25 mouse cellular contexts compared by ENCODE assay signal in the genomic region with DNA sequence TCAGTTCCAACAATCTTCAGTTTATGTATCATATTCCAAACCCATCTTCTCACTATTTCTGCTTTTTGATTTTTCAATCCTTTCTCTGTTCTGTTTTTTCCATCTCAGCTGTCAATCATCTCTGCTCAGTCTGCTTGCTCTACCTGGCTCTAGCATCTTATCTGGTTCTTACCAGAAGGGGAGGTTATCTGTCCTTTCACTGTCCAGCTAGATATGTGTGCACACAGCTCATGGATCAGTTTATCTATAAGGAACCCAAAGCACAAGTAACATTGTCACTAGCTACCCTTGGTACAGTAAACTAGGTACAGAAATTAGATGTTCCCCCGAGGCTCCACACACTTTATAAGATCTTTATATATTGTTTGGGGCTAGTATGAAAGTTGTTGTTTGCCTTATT. TPM values are rescaled to one million over a fixed set of nuclear protein-coding genes. Genes with fewer than 3 reads are reported as not detected.
"Had no signal": no experiment of that assay in that cellular context is flagged by ENCODE, and none has a peak within 500 bp of the region (broad histone marks: within the 10 kb centered on the region; RNA-seq: fewer than 3 reads in every experiment).

No protein-coding gene starts in this region.

- H3K9me3 ChIP-seq: midbrain, embryonic 10.5 days; midbrain, embryonic 12.5 days; neural tube, embryonic 13.5 days; neural tube, embryonic 15.5 days; stomach, embryonic 15.5 days had no signal

- H3K9ac ChIP-seq: lung, embryonic 14.5 days; midbrain, embryonic 12.5 days; neural tube, embryonic 13.5 days; neural tube, embryonic 15.5 days; stomach, embryonic 15.5 days had no signal

- ATAC-seq: midbrain, embryonic 16.5 days had no signal

- H3K4me1 ChIP-seq: midbrain, embryonic 10.5 days; midbrain, embryonic 12.5 days; neural tube, embryonic 13.5 days; neural tube, embryonic 15.5 days; stomach, embryonic 15.5 days had no signal

- H3K4me2 ChIP-seq: lung, embryonic 14.5 days; midbrain, embryonic 12.5 days; neural tube, embryonic 13.5 days; neural tube, embryonic 15.5 days; stomach, embryonic 15.5 days had no signal

- H3K27me3 ChIP-seq: midbrain, embryonic 12.5 days; neural tube, embryonic 13.5 days; neural tube, embryonic 15.5 days; stomach, embryonic 15.5 days had no signal

- H3K27ac ChIP-seq: midbrain, embryonic 10.5 days; midbrain, embryonic 12.5 days; neural tube, embryonic 13.5 days; neural tube, embryonic 15.5 days; stomach, embryonic 15.5 days; stomach, postnatal 0 days had no signal

- DNase-seq: lung, embryonic 14.5 days; lung, postnatal 10 days; lung, postnatal 4 days; midbrain, embryonic 14.5 days; retina, postnatal 1 day; right cerebral cortex, adult 18-20 months; right cerebral cortex, postnatal 25 days; right cerebral cortex, postnatal 4 days; spleen, adult 18-20 months; thymus, adult 2 months; thymus, postnatal 25 days; thymus, postnatal 4 days had no signal

- H3K36me3 ChIP-seq: midbrain, embryonic 10.5 days; midbrain, embryonic 12.5 days; neural tube, embryonic 13.5 days; neural tube, embryonic 15.5 days; stomach, embryonic 15.5 days had no signal

- H3K4me3 ChIP-seq: midbrain, embryonic 10.5 days; midbrain, embryonic 12.5 days; myocyte; neural tube, embryonic 13.5 days; neural tube, embryonic 15.5 days; stomach, embryonic 15.5 days had no signal

RNA-seq across cellular contexts. Expression of gene Olfr573-ps1, which starts 1.0 kb away (rescaled TPM):
- polyA plus RNA-seq: lung, embryonic 14.5 days; lung, embryonic 16.5 days; midbrain, embryonic 10.5 days; midbrain, embryonic 12.5 days; midbrain, embryonic 14.5 days; midbrain, embryonic 16.5 days; myocyte; neural tube, embryonic 11.5 days; neural tube, embryonic 13.5 days; neural tube, embryonic 15.5 days; small intestine, adult 2 months; stomach, embryonic 15.5 days; stomach, postnatal 0 days; testis, adult 2 months; thymus, adult 2 months; urinary bladder, adult 2 months had no signal

RNA-seq across cellular contexts. Expression of gene Olfr574, which starts 4.8 kb away (rescaled TPM):
- polyA plus RNA-seq: lung, embryonic 14.5 days; lung, embryonic 16.5 days; midbrain, embryonic 10.5 days; midbrain, embryonic 12.5 days; midbrain, embryonic 14.5 days; midbrain, embryonic 16.5 days; myocyte; neural tube, embryonic 11.5 days; neural tube, embryonic 13.5 days; neural tube, embryonic 15.5 days; small intestine, adult 2 months; stomach, embryonic 15.5 days; stomach, postnatal 0 days; testis, adult 2 months; thymus, adult 2 months; urinary bladder, adult 2 months had no signal

RNA-seq across cellular contexts. Expression of gene Olfr575, which starts 15.2 kb away (rescaled TPM):
- polyA plus RNA-seq: lung, embryonic 14.5 days; lung, embryonic 16.5 days; midbrain, embryonic 10.5 days; midbrain, embryonic 12.5 days; midbrain, embryonic 14.5 days; midbrain, embryonic 16.5 days; myocyte; neural tube, embryonic 11.5 days; neural tube, embryonic 13.5 days; neural tube, embryonic 15.5 days; small intestine, adult 2 months; stomach, embryonic 15.5 days; stomach, postnatal 0 days; testis, adult 2 months; thymus, adult 2 months; urinary bladder, adult 2 months had no signal

RNA-seq across cellular contexts. Expression of gene Olfr576, which starts 19.0 kb away (rescaled TPM):
- polyA plus RNA-seq: lung, embryonic 14.5 days; lung, embryonic 16.5 days; midbrain, embryonic 10.5 days; midbrain, embryonic 12.5 days; midbrain, embryonic 14.5 days; midbrain, embryonic 16.5 days; myocyte; neural tube, embryonic 11.5 days; neural tube, embryonic 13.5 days; neural tube, embryonic 15.5 days; small intestine, adult 2 months; stomach, embryonic 15.5 days; stomach, postnatal 0 days; testis, adult 2 months; thymus, adult 2 months; urinary bladder, adult 2 months had no signal

RNA-seq across cellular contexts. Expression of gene Olfr572, which starts 19.2 kb away (rescaled TPM):
- polyA plus RNA-seq: lung, embryonic 14.5 days; lung, embryonic 16.5 days; midbrain, embryonic 10.5 days; midbrain, embryonic 12.5 days; midbrain, embryonic 14.5 days; midbrain, embryonic 16.5 days; myocyte; neural tube, embryonic 11.5 days; neural tube, embryonic 13.5 days; neural tube, embryonic 15.5 days; small intestine, adult 2 months; stomach, embryonic 15.5 days; stomach, postnatal 0 days; testis, adult 2 months; thymus, adult 2 months; urinary bladder, adult 2 months had no signal
